Comparison of ENCODE assay signal across 8 mouse cellular contexts in the genomic region with DNA sequence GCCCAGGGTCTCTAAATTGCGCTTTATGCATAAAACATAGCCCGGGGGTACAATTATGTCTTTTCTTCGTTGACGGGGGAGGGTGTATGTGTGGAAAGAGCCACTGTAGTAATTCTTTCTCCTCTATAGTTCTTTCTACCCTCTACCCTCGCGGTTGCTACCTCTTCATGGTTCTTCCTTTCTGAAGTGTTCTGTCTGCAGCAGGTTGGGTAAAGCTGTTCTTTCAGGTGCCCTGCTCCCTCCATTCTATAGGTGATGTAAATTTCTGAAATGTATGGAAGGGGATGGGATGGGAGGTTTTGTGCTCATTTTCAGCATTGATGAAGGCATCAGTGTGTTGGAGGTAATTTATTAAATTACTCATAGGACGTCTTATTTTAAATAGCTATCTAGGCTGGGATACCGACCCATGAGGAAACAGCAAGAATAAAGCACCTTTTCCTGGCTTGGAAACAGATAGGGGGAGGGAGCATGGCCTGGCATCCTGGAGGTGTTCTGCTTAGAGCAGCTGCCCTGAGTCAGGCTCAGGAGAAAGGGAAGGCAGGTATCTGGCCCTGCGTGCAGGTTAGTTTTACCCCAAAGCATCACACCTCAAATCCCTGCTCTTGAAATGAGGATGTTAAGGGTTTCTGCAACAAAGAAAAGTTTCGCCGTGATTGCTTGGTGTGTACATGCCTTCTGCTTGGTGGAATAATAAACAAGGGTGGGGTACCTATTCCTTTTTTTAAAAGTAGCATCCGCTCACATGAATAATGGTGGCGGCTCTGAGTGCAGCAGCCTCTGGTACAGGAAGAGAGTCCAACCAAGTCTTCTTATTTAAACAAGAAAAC. TPM values are rescaled to one million over a fixed set of nuclear protein-coding genes. Genes with fewer than 3 reads are reported as not detected.
A peak's percentile ranks its signal among the peaks of the same experiment; 100 is the strongest.
DNase-seq lines count a peak whose midpoint lies in the region; ATAC-seq and TF ChIP-seq lines count a peak whose summit lies in the region.

No protein-coding gene starts in this region.

- DNase-seq in lung, adult 2 months, result no peak
- DNase-seq in lung, postnatal 4 days, result no peak
- no peak for DNase-seq in urinary bladder, postnatal 4 days (ENCODE audit: low spot score in 2 of 2)
- no peak for DNase-seq in adrenal gland, postnatal 14 days
- no peak for DNase-seq in adrenal gland, postnatal 4 days (ENCODE audit: low spot score in 2 of 2)

- H3K27ac ChIP-seq in forebrain, embryonic 16.5 days (ENCODE audit: low read length), result peak overlapping the region; percentile 53
- no peak overlapping the region for H3K27ac ChIP-seq in limb, embryonic 15.5 days
- no peak overlapping the region for H3K27ac ChIP-seq in olfactory bulb, adult 2 months (ENCODE audit: insufficient read depth, low read depth, low read length)

- H3K27me3 ChIP-seq in forebrain, embryonic 16.5 days (replicated peaks; ENCODE audit: control insufficient read depth, insufficient read depth, low read length), result peaks cover 7% of the 10 kb centered on the region; the same call in 1 of the 2 replicates
- peaks cover 26% of the 10 kb centered on the region for H3K27me3 ChIP-seq in limb, embryonic 15.5 days

- 10% methylated on average over 13 of the region's 13 CpGs for WGBS in lung, adult 2 months
- 13% methylated on average over 13 of the region's 13 CpGs for WGBS in forebrain, embryonic 16.5 days
- WGBS in limb, embryonic 15.5 days, result 16% methylated on average over 13 of the region's 13 CpGs
- WGBS in olfactory bulb, adult 2 months, result 22% methylated on average over 13 of the region's 13 CpGs

- no peak for ATAC-seq in forebrain, embryonic 16.5 days
- ATAC-seq in limb, embryonic 15.5 days (ENCODE audit: insufficient number of reproducible peaks, low FRiP score, low TSS enrichment, low read depth), result no peak

- peak overlapping the region; percentile 87 for H3K4me3 ChIP-seq in lung, adult 2 months (replicated peaks; ENCODE audit: extremely low read depth, low read depth, low read length)
- H3K4me3 ChIP-seq in forebrain, embryonic 16.5 days (replicated peaks; ENCODE audit: low read length), result peak overlapping the region; percentile 47
- H3K4me3 ChIP-seq in limb, embryonic 15.5 days, result peak overlapping the region; percentile 72
- H3K4me3 ChIP-seq in olfactory bulb, adult 2 months (ENCODE audit: insufficient read depth, low read depth, low read length), result peak overlapping the region; percentile 30

- no peaks in the 10 kb centered on the region for H3K9me3 ChIP-seq in forebrain, embryonic 16.5 days (ENCODE audit: control insufficient read depth, low read length)
- H3K9me3 ChIP-seq in limb, embryonic 15.5 days, result no peaks in the 10 kb centered on the region

- no peaks in the 10 kb centered on the region for H3K36me3 ChIP-seq in forebrain, embryonic 16.5 days (ENCODE audit: control insufficient read depth, insufficient read depth)
- no peaks in the 10 kb centered on the region for H3K36me3 ChIP-seq in limb, embryonic 15.5 days

- no peak for TF ChIP-seq POLR2A in lung, adult 2 months (IDR thresholded peaks at IDR 0.05; ENCODE audit: borderline replicate concordance, extremely low read depth, low read depth, low read length)
- no peak for TF ChIP-seq POLR2A in olfactory bulb, adult 2 months (IDR thresholded peaks at IDR 0.05; ENCODE audit: insufficient read depth, low read depth, low read length)

- peak overlapping the region; percentile 50 for H3K9ac ChIP-seq in forebrain, embryonic 16.5 days (replicated peaks; ENCODE audit: low read depth, low read length)
- no peak overlapping the region for H3K9ac ChIP-seq in limb, embryonic 15.5 days

- H3K4me2 ChIP-seq in forebrain, embryonic 16.5 days (ENCODE audit: low read length), result peak overlapping the region; percentile 52
- peak overlapping the region; percentile 92 for H3K4me2 ChIP-seq in limb, embryonic 15.5 days

- peaks cover 15% of the 10 kb centered on the region for H3K4me1 ChIP-seq in lung, adult 2 months (ENCODE audit: control insufficient read depth, insufficient read depth, low read length)
- peaks cover 37% of the 10 kb centered on the region for H3K4me1 ChIP-seq in forebrain, embryonic 16.5 days (replicated peaks; ENCODE audit: control insufficient read depth, insufficient read depth, low read length)
- H3K4me1 ChIP-seq in limb, embryonic 15.5 days, result peaks cover 31% of the 10 kb centered on the region
- H3K4me1 ChIP-seq in olfactory bulb, adult 2 months (ENCODE audit: control insufficient read depth, insufficient read depth, low read length), result 0 out of 2 replicates have a peak, but pooled peaks cover 6% of the 10 kb centered on the region

- no peak for TF ChIP-seq CTCF in lung, adult 2 months (IDR thresholded peaks at IDR 0.05; ENCODE audit: insufficient read depth, low read length)
- no peak for TF ChIP-seq CTCF in olfactory bulb, adult 2 months (IDR thresholded peaks at IDR 0.05; ENCODE audit: insufficient read depth, low read depth, low read length)

RNA-seq across cellular contexts. Expression of a gene that starts 1.7 kb away (rescaled TPM):
- polyA plus RNA-seq in lung, adult 2 months (2012; rRNA removed), result 117 and 119 TPM in 2 replicates
- polyA plus RNA-seq in forebrain, embryonic 16.5 days (2015; fragmentation: Nextera tagmentation; extraction: Ambion mirVana), result 43.4 and 45.5 TPM in 2 replicates
- 34.1 and 34.3 TPM in 2 replicates for polyA plus RNA-seq in limb, embryonic 15.5 days (2015; fragmentation: Nextera tagmentation; extraction: Ambion mirVana)
- not detected in 2 replicates for polyA plus RNA-seq in olfactory bulb, adult 2 months (2012; ENCODE audit: insufficient read depth, insufficient read length, low replicate concordance, missing spikeins)
- 62.6 and 65.2 TPM in 2 replicates for total RNA-seq in adrenal gland, postnatal 14 days (2021)
- 10 to 100 TPM; 51.4 to 52.7 TPM for total RNA-seq in adrenal gland, postnatal 4 days (2021)

Comparison
In these comparisons a context has a peak if more than half of its experiments do, and no peak if none do; other contexts are left out.
1. H3K4me3 ChIP-seq: peak in every context shown above with its lines; median percentile 87 in lung, adult 2 months; 72 in limb, embryonic 15.5 days; 47 in forebrain, embryonic 16.5 days; 30 in olfactory bulb, adult 2 months.